Mouse (Mus musculus) urinary bladder, postnatal 36 days (tissue): ENCODE measurements around the gene Gm3573.
"Not testable (repeated sequence)": the region's sequence is repeated elsewhere in the genome, so short reads cannot be mapped to it uniquely, and the experiment has no call there.

Experiments
- DNase-seq, 2 experiments: peaks; one replicate each; pipeline ENCODE4 v3.0.0; 2022; ENCODE audit warnings: low spot score in 2 of 2, mixed read lengths in 1 of 2

Gm3573 gene

DNA sequence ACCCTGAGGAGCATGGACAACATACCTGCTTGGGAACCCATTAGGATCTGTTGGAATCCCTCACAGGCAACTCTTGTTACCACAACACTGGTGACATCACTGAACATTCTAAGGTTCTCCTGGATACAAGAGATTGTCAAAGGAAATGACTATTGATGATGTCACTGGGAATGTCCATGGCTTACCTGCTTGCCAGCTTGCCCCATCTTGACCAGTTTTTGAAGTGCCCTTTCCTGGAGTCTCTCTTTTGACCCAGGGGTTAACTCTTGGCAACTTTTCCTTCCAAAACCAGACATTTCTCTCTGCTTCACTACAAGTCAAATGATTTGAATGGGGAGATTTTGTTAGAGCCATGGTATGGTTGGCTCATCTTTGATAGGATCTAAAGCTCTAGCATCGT lies at the start of gene Gm3573:
Gm3573 (minus strand) TSS at position 101 of the 400 bp plus-strand sequence.
- DNase-seq, result not testable (repeated sequence)

DNA sequence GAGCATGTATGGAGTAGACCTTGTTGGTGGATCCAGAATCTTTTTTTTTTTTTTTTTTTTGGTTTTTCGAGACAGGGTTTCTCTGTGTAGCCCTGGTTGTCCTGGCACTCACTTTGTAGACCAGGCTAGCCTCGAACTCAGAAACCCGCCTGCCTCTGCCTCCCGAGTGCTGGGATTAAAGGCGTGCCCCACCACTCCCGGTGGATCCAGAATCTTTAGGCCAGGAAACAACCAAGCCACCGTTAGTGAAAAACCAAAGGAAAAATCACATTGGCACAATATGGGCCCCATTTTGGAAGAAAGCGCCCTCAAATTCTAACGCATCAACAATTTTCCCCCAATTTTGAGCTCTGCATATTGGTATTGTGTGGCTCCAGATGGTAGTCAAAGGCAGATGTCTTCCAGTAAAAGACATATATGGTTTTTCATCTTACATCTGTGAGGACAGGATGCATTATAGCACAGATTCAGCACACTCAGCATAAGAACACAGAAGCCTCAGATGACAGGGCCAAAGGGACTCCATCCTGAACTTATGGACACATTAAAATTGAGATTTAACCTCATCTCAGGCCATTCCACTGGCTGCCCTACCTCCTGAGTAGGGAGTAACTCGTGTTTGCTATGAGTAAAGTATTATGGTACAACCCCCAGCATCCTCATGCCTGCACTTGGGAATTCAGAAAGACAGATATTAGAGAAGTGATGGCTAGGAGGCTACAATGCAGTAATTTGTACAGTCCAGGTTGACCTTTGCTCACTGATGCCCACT lies 26.4 kb upstream of the Gm3573 start:
- peak in 1 of 2 experiments; percentile 1 for DNase-seq

DNA sequence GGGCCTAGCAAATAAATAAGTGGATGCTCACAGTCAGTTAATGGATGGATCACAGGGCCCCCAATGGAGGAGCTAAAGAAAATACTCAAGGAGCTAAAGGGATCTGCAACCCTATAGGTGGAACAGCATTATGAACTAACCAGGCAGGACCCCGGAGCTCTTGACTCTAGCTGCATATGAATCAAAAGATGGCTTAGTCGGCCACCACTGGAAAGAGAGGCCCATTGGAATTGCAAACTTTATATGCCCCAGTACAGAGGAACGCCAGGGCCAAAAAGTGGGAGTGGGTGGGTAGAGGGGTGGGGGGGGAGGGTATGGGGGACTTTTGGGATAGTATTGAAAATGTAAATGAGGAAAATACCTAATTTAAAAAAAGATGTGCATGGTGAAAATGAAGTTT lies 6.7 kb downstream of the Gm3573 start:
- DNase-seq, result not testable (repeated sequence)

DNA sequence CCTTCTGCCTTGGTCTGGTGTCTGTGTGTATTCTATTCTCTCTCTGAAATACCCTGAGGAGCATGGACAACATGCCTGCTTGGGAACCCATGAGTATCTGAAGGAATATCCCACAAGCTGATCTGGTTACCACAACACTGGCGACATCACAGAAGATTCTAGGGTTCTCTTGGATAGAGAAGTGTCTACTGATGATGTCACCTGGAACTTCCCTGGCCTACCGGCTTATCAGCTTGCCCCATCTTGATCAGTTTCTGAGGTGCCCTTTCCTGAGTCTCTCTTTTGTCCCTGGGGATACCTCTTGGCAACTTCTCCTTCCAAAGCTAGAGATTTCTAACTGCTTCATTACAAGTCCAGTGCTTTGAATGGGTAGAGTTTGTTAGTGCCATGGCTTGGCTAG lies 28.1 kb downstream of the Gm3573 start, which contains the start of gene Gm17027:
Gm17027 (minus strand) TSS at position 101 of the 400 bp plus-strand sequence.
- DNase-seq, result not testable (repeated sequence)
